Mouse (Mus musculus): Measurements from ENCODE around the gene Tmem79.
"Not testable (repeated sequence)": the region's sequence is repeated elsewhere in the genome, so short reads cannot be mapped to it uniquely, and the experiment has no call there.

The Tmem79 gene

GRCm38 (mm10) chr3:88336058-88337013 lies at the start of gene Tmem79, which contains the start of gene Smg5:
Gene Tmem79 (minus strand): TSS chr3:88336148.
Gene Smg5 (plus strand): TSS chr3:88336260.
- DNase-seq (ENCODE audit: low spot score in 2 of 2) = peak; percentile 95 to 97

- DNase-seq (ENCODE audit: low spot score in 2 of 2) = no peak
These were observed 48.4 kb upstream of the Tmem79 start, which contains the start of gene Bglap for GRCm38 (mm10) chr3:88384364-88384763. Gene Bglap (minus strand): TSS chr3:88384464.

- not testable (repeated sequence) for DNase-seq (ENCODE audit: low spot score in 2 of 2)
These were observed 46.4 kb upstream of the Tmem79 start for GRCm38 (mm10) chr3:88382383-88382782.

GRCm38 (mm10) chr3:88381389-88382315 lies 45.7 kb upstream of the Tmem79 start:
- peak; percentile 48 to 52 for DNase-seq (ENCODE audit: low spot score in 2 of 2)

GRCm38 (mm10) chr3:88378599-88378998 lies 42.7 kb upstream of the Tmem79 start, which contains the start of gene Bglap2:
Gene Bglap2 (minus strand): TSS chr3:88378699.
- not testable (repeated sequence) for DNase-seq (ENCODE audit: low spot score in 2 of 2)

- not testable (repeated sequence) for DNase-seq (ENCODE audit: low spot score in 2 of 2)
These were observed 40.7 kb upstream of the Tmem79 start for GRCm38 (mm10) chr3:88376644-88377043.

GRCm38 (mm10) chr3:88375750-88376626 lies 40.0 kb upstream of the Tmem79 start:
- DNase-seq (ENCODE audit: low spot score in 2 of 2) = not testable (repeated sequence)

- not testable (repeated sequence) for DNase-seq (ENCODE audit: low spot score in 2 of 2)
These were observed 36.7 kb upstream of the Tmem79 start, which contains the start of gene Bglap3 for GRCm38 (mm10) chr3:88372643-88373042. Gene Bglap3 (minus strand): TSS chr3:88372743.

GRCm38 (mm10) chr3:88368511-88368910 lies 32.6 kb upstream of the Tmem79 start:
- DNase-seq (ENCODE audit: low spot score in 2 of 2) = not testable (repeated sequence)

GRCm38 (mm10) chr3:88367517-88367916 lies 31.6 kb upstream of the Tmem79 start:
- DNase-seq (ENCODE audit: low spot score in 2 of 2) = not testable (repeated sequence)

- DNase-seq (ENCODE audit: low spot score in 2 of 2) = peak; percentile 63 to 72
These were observed 31.0 kb upstream of the Tmem79 start for GRCm38 (mm10) chr3:88366830-88367428.

- DNase-seq (ENCODE audit: low spot score in 2 of 2) = no peak
These were observed 29.9 kb upstream of the Tmem79 start for GRCm38 (mm10) chr3:88365705-88366361.

- peak; percentile 51 to 64 for DNase-seq (ENCODE audit: low spot score in 2 of 2)
These were observed 28.4 kb upstream of the Tmem79 start, which contains the start of gene Paqr6 for GRCm38 (mm10) chr3:88364337-88364736. Gene Paqr6 (plus strand): TSS chr3:88364584.

GRCm38 (mm10) chr3:88363700-88364099 lies 27.8 kb upstream of the Tmem79 start:
- DNase-seq (ENCODE audit: low spot score in 2 of 2) = peak; percentile 29 to 57

GRCm38 (mm10) chr3:88361612-88362313 lies 25.8 kb upstream of the Tmem79 start:
- DNase-seq (ENCODE audit: low spot score in 2 of 2) = no peak

GRCm38 (mm10) chr3:88361096-88361495 lies 25.1 kb upstream of the Tmem79 start:
- DNase-seq (ENCODE audit: low spot score in 2 of 2) = no peak

GRCm38 (mm10) chr3:88359989-88360388 lies 24.0 kb upstream of the Tmem79 start:
- no peak for DNase-seq (ENCODE audit: low spot score in 2 of 2)

GRCm38 (mm10) chr3:88359584-88359983 lies 23.6 kb upstream of the Tmem79 start:
- DNase-seq (ENCODE audit: low spot score in 2 of 2) = no peak

Data from spleen, postnatal 36 days (tissue).